Mouse (Mus musculus) left cerebral cortex, postnatal 4 days (tissue): ENCODE data around the gene Rbm44. TPM values are rescaled to one million over a fixed set of nuclear protein-coding genes. Genes with fewer than 3 reads are reported as not detected.

Experiments used
- DNase-seq: peaks from one replicate; pipeline ENCODE4 v3.0.0-alpha.2; 2022
- intact Hi-C: fragments of 180-260 bp; cut with DNase I; formaldehyde crosslinking; loops from one replicate; pipeline ENCODE4 v1.15.1; 2025
- total RNA-seq, 2 experiments: library from RNA; stranded (reverse); gene quantifications; 2 replicates each; pipeline ENCODE4 v1.2.3; 2021

Rbm44 gene
- total RNA-seq, 2 experiments from 2014 or later = 0.10 TPM; not detected in 1

- DNase-seq = no peak
- intact Hi-C loops = loop anchor here (5.0 kb wide), 1 partner anchor 60 kb away; no protein-coding TSS in a partner anchor
Measured at GRCm38 (mm10) chr1:91176871-91177270, 32.0 kb downstream of the Rbm44 start.

GRCm38 (mm10) chr1:91179086-91179485, 34.2 kb downstream of the Rbm44 start:
- peak; percentile 76 for DNase-seq
- intact Hi-C loops = loop anchor here (5.0 kb wide), 1 partner anchor 58 kb away; no protein-coding TSS in a partner anchor

- intact Hi-C loops = loop anchor here (5.0 kb wide), 1 partner anchor 58 kb away; no protein-coding TSS in a partner anchor
Measured at GRCm38 (mm10) chr1:91179533-91180173, 34.8 kb downstream of the Rbm44 start, which contains the start of gene Ramp1. Ramp1 (plus strand) TSS chr1:91179822.

GRCm38 (mm10) chr1:91180174-91180565, 35.3 kb downstream of the Rbm44 start:
- intact Hi-C loops = no loop called here
- no peak for DNase-seq

More at GRCm38 (mm10) chr1:91179533-91180173, 34.8 kb downstream of the Rbm44 start, which contains the start of gene Ramp1:
- DNase-seq = peak; percentile 15

- no peak for DNase-seq
- intact Hi-C loops = no loop called here
Measured at GRCm38 (mm10) chr1:91180723-91181122, 35.8 kb downstream of the Rbm44 start.

- intact Hi-C loops = no loop called here
- no peak for DNase-seq
Measured at GRCm38 (mm10) chr1:91181261-91181660, 36.4 kb downstream of the Rbm44 start.

GRCm38 (mm10) chr1:91181784-91182450, 37.0 kb downstream of the Rbm44 start:
- intact Hi-C loops = no loop called here
- peak; percentile 40 for DNase-seq

GRCm38 (mm10) chr1:91183305-91183704, 38.4 kb downstream of the Rbm44 start:
- intact Hi-C loops = no loop called here
- DNase-seq = no peak

GRCm38 (mm10) chr1:91186677-91187076, 41.8 kb downstream of the Rbm44 start:
- DNase-seq = no peak
- intact Hi-C loops = no loop called here

- intact Hi-C loops = no loop called here
- no peak for DNase-seq
Measured at GRCm38 (mm10) chr1:91187315-91187714, 42.4 kb downstream of the Rbm44 start.

- intact Hi-C loops = no loop called here
- no peak for DNase-seq
Measured at GRCm38 (mm10) chr1:91187786-91188640, 43.1 kb downstream of the Rbm44 start.

- intact Hi-C loops = no loop called here
- no peak for DNase-seq
Measured at GRCm38 (mm10) chr1:91188851-91189460, 44.1 kb downstream of the Rbm44 start.

GRCm38 (mm10) chr1:91192184-91192583, 47.3 kb downstream of the Rbm44 start:
- DNase-seq = no peak
- intact Hi-C loops = no loop called here

- intact Hi-C loops = no loop called here
- DNase-seq = no peak
Measured at GRCm38 (mm10) chr1:91193242-91193641, 48.4 kb downstream of the Rbm44 start.

- intact Hi-C loops = no loop called here
- DNase-seq = no peak
Measured at GRCm38 (mm10) chr1:91193680-91194079, 48.8 kb downstream of the Rbm44 start.

GRCm38 (mm10) chr1:91199793-91200192, 54.9 kb downstream of the Rbm44 start:
- no peak for DNase-seq
- intact Hi-C loops = no loop called here

GRCm38 (mm10) chr1:91201122-91201521, 56.2 kb downstream of the Rbm44 start:
- DNase-seq = no peak
- intact Hi-C loops = no loop called here

GRCm38 (mm10) chr1:91204221-91204765, 59.4 kb downstream of the Rbm44 start:
- intact Hi-C loops = no loop called here
- no peak for DNase-seq

- DNase-seq = no peak
- intact Hi-C loops = no loop called here
Measured at GRCm38 (mm10) chr1:91205651-91206050, 60.8 kb downstream of the Rbm44 start.

GRCm38 (mm10) chr1:91206336-91206735, 61.4 kb downstream of the Rbm44 start:
- peak; percentile 15 for DNase-seq
- intact Hi-C loops = no loop called here
